In the genomic region with DNA sequence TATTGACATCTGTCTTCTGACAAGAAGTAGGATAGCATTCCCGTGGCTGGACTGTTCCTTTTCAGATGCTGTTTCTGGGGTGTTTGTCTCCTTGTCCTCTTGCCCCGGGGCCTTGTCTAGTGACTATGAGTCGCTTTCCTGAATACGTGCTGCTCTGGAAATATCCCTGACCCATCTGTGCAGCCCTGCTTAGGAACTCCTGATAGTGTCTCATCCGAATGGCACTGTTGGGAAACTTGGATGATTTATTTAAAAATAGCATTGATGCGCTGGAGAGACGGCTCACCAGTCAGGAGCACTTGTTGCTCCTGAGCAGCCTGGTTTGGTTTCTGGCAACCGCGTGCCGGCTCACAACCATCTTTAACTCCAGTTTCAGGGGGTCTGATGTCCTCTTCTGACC, we compare ENCODE assay signal across 7 mouse cellular contexts. TPM values are rescaled to one million over a fixed set of nuclear protein-coding genes. Genes with fewer than 3 reads are reported as not detected.
DNase-seq lines count a peak whose midpoint lies in the region; ATAC-seq and TF ChIP-seq lines count a peak whose summit lies in the region.

No protein-coding gene starts in this region.

- no peak for ATAC-seq in forebrain, embryonic 11.5 days (replicated peaks; ENCODE audit: low FRiP score)
- ATAC-seq in stomach, embryonic 15.5 days (ENCODE audit: insufficient read depth, low FRiP score, low read depth) = no peak
- no peak for ATAC-seq in megakaryocyte progenitor cell, adult 5-6 weeks (replicated peaks; ENCODE audit: poor library complexity)

- no peaks in the 10 kb centered on the region for H3K36me3 ChIP-seq in thymus, adult 2 months (ENCODE audit: control insufficient read depth, insufficient read depth, low read length)
- no peaks in the 10 kb centered on the region for H3K36me3 ChIP-seq in forebrain, embryonic 11.5 days (ENCODE audit: control insufficient read depth, insufficient read depth, low read length)
- peaks cover 25% of the 10 kb centered on the region for H3K36me3 ChIP-seq in limb, embryonic 10.5 days
- H3K36me3 ChIP-seq in stomach, embryonic 15.5 days = no peaks in the 10 kb centered on the region

- TF ChIP-seq CTCF in thymus, adult 2 months (IDR thresholded peaks at IDR 0.05; ENCODE audit: borderline replicate concordance, control insufficient read depth, extremely low read depth, insufficient read depth, low read length, poor library complexity) = no peak

- no peak for DNase-seq in thymus, adult 2 months
- no peak for DNase-seq in thymus, adult 18-20 months
- no peak for DNase-seq in forebrain, embryonic 11.5 days (ENCODE audit: low spot score)
- DNase-seq in limb, embryonic 10.5 days (ENCODE audit: low spot score) = no peak
- DNase-seq in cerebellum, postnatal 36 days = no peak

- H3K9ac ChIP-seq in forebrain, embryonic 11.5 days (ENCODE audit: low read length) = peak overlapping the region; percentile 92
- no peak overlapping the region for H3K9ac ChIP-seq in stomach, embryonic 15.5 days

- peak overlapping the region; percentile 91 for H3K27ac ChIP-seq in thymus, adult 2 months (ENCODE audit: control insufficient read depth, insufficient read depth, low read length)
- no peak overlapping the region for H3K27ac ChIP-seq in forebrain, embryonic 11.5 days (ENCODE audit: low read depth, low read length)
- no peak overlapping the region for H3K27ac ChIP-seq in limb, embryonic 10.5 days
- H3K27ac ChIP-seq in stomach, embryonic 15.5 days = no peak overlapping the region

- peak overlapping the region; percentile 81 for H3K4me2 ChIP-seq in forebrain, embryonic 11.5 days (ENCODE audit: low read depth, low read length, severe bottlenecking)
- peak overlapping the region; percentile 74 for H3K4me2 ChIP-seq in stomach, embryonic 15.5 days

- H3K9me3 ChIP-seq in forebrain, embryonic 11.5 days (ENCODE audit: control insufficient read depth, low read length) = no peaks in the 10 kb centered on the region
- H3K9me3 ChIP-seq in limb, embryonic 10.5 days (replicated peaks) = no peaks in the 10 kb centered on the region
- H3K9me3 ChIP-seq in stomach, embryonic 15.5 days = no peaks in the 10 kb centered on the region

- no peaks in the 10 kb centered on the region for H3K27me3 ChIP-seq in thymus, adult 2 months (ENCODE audit: control insufficient read depth, insufficient read depth, low read length)
- H3K27me3 ChIP-seq in forebrain, embryonic 11.5 days (ENCODE audit: control insufficient read depth, insufficient read depth, low read length) = no peaks in the 10 kb centered on the region
- no peaks in the 10 kb centered on the region for H3K27me3 ChIP-seq in limb, embryonic 10.5 days (ENCODE audit: low read depth, poor library complexity, severe bottlenecking)
- no peaks in the 10 kb centered on the region for H3K27me3 ChIP-seq in stomach, embryonic 15.5 days (replicated peaks)

- WGBS in thymus, adult 2 months = 84% methylated on average over 10 of the region's 10 CpGs
- 81% methylated on average over 10 of the region's 10 CpGs for WGBS in forebrain, embryonic 11.5 days
- 82% methylated on average over 10 of the region's 10 CpGs for WGBS in limb, embryonic 10.5 days
- 61% methylated on average over 10 of the region's 10 CpGs for WGBS in stomach, embryonic 15.5 days

- H3K4me1 ChIP-seq in thymus, adult 2 months (replicated peaks; ENCODE audit: control insufficient read depth, insufficient read depth, low read length) = peaks cover 56% of the 10 kb centered on the region
- H3K4me1 ChIP-seq in forebrain, embryonic 11.5 days (replicated peaks; ENCODE audit: control insufficient read depth, insufficient read depth, low read length) = peaks cover 8% of the 10 kb centered on the region; the same call in 1 of the 2 replicates
- peaks cover 28% of the 10 kb centered on the region for H3K4me1 ChIP-seq in limb, embryonic 10.5 days
- H3K4me1 ChIP-seq in stomach, embryonic 15.5 days = peaks cover 28% of the 10 kb centered on the region

- no peak for TF ChIP-seq POLR2A in thymus, adult 2 months (IDR thresholded peaks at IDR 0.05; ENCODE audit: control insufficient read depth, extremely low read depth, insufficient read depth, low read length, poor library complexity)

- H3K4me3 ChIP-seq in thymus, adult 2 months (ENCODE audit: control insufficient read depth, insufficient read depth, low read length) = peak overlapping the region; percentile 18
- H3K4me3 ChIP-seq in forebrain, embryonic 11.5 days (ENCODE audit: low read depth, low read length) = peak overlapping the region; percentile 81; the same call in 1 of the 2 replicates
- H3K4me3 ChIP-seq in limb, embryonic 10.5 days = peak overlapping the region; percentile 88
- peak overlapping the region; percentile 87; the same call in 1 of the 2 replicates for H3K4me3 ChIP-seq in stomach, embryonic 15.5 days (replicated peaks)

RNA-seq across cellular contexts. Expression of gene Rapgef1, which starts 1.6 kb away (rescaled TPM):
- polyA plus RNA-seq in thymus, adult 2 months (2012; rRNA removed) = 132 and 143 TPM in 2 replicates
- polyA plus RNA-seq in forebrain, embryonic 11.5 days (2014; fragmentation: Nextera tagmentation; extraction: Ambion mirVana) = 23.0 and 26.2 TPM in 2 replicates
- polyA plus RNA-seq in limb, embryonic 10.5 days (2016; fragmentation: Nextera tagmentation; extraction: Ambion mirVana) = 17.2 and 18.1 TPM in 2 replicates
- 12.7 and 14.5 TPM in 2 replicates for polyA plus RNA-seq in stomach, embryonic 15.5 days (2015; fragmentation: Nextera tagmentation; extraction: Ambion mirVana)
- total RNA-seq in megakaryocyte progenitor cell, adult 5-6 weeks (2015) = 19.4 and 21.7 TPM in 2 replicates
- 22.9 and 24.9 TPM in 2 replicates for total RNA-seq in megakaryocyte progenitor cell, adult 5-6 weeks (2017)

Comparison
In these comparisons a context has a peak if more than half of its experiments do, and no peak if none do; other contexts are left out.
1. H3K4me3 ChIP-seq: peak in every context shown above with its lines; median percentile 88 in limb, embryonic 10.5 days; 87 in stomach, embryonic 15.5 days; 81 in forebrain, embryonic 11.5 days; 18 in thymus, adult 2 months.